Mouse (Mus musculus) limb, embryonic 14.5 days (tissue): Measurements from ENCODE around the gene Gatd1. TPM values are rescaled to one million over a fixed set of nuclear protein-coding genes. Genes with fewer than 3 reads are reported as not detected.

ENCODE experiments used
- ATAC-seq: fragments of 200-750 bp; cut with Nextera tagmentation; 2 replicates; pipeline ENCODE4 v1.8.0; 2017; ENCODE audit warnings: low read depth, moderate number of reproducible peaks, moderate TSS enrichment; ENCODE audit not compliant: low FRiP score
- DNase-seq: peaks from one replicate; pipeline ENCODE4 v3.0.0-alpha.2; 2015; ENCODE audit warnings: low spot score
- H3K27ac ChIP-seq: fragments of 300-500 bp; sonication (generic); replicated peaks from 2 replicates; pipeline ENCODE4 v1.5.1; 2014; ENCODE audit warnings: low read depth, mild to moderate bottlenecking, low read length, moderate library complexity, mixed read lengths
- H3K27me3 ChIP-seq: fragments of 300-500 bp; sonication (generic); 2 replicates; pipeline ENCODE4 v1.6.1; 2014; ENCODE audit warnings: low read length, mixed read lengths; ENCODE audit not compliant: control insufficient read depth, insufficient read depth
- H3K36me3 ChIP-seq: fragments of 300-500 bp; sonication (generic); 2 replicates; pipeline ENCODE4 v1.6.1; 2014; ENCODE audit warnings: mild to moderate bottlenecking, low read length, moderate library complexity, mixed read lengths; ENCODE audit not compliant: control insufficient read depth, insufficient read depth
- H3K4me1 ChIP-seq: fragments of 300-500 bp; sonication (generic); 2 replicates; pipeline ENCODE4 v1.6.1; 2014; ENCODE audit warnings: antibody characterized with exemption, low read length, mixed read lengths; ENCODE audit not compliant: control insufficient read depth, insufficient read depth
- H3K4me2 ChIP-seq: fragments of 300-500 bp; sonication (generic); replicated peaks from 2 replicates; pipeline ENCODE4 v1.6.1; 2014; ENCODE audit warnings: low read depth, mild to moderate bottlenecking, low read length, moderate library complexity; ENCODE audit not compliant: severe bottlenecking
- H3K4me3 ChIP-seq: fragments of 300-500 bp; sonication (generic); replicated peaks from 2 replicates; pipeline ENCODE4 v1.5.1; 2014; ENCODE audit warnings: low read length
- H3K9ac ChIP-seq: fragments of 300-500 bp; sonication (generic); 2 replicates; pipeline ENCODE4 v1.6.1; 2014; ENCODE audit warnings: mild to moderate bottlenecking, low read depth, low read length, moderate library complexity; ENCODE audit not compliant: severe bottlenecking
- H3K9me3 ChIP-seq: fragments of 300-500 bp; sonication (generic); 2 replicates; pipeline ENCODE4 v1.6.1; 2016; ENCODE audit warnings: low read length; ENCODE audit not compliant: control insufficient read depth
- POLR2A ChIP-seq: fragments of 200-500 bp; IDR thresholded peaks from 2 replicates; pipeline ENCODE4 v1.8.0; 2012; ENCODE audit warnings: inconsistent platforms, mild to moderate bottlenecking, moderate library complexity, borderline replicate concordance; ENCODE audit not compliant: insufficient read depth, insufficient read length; ENCODE audit errors: extremely low read depth
- WGBS: fragments of 180-500 bp; shearing (Covaris S2); extraction: QIAGEN DNeasy Blood & Tissue Kit; methylation state at CpG from one replicate; pipeline ENCODE4 v1.1.7; 2014; 5-methylcytosine and 5-hydroxymethylcytosine counted together
- polyA plus RNA-seq, 2 experiments: library from polyadenylated mRNA; depleted of rRNA in 1 of 2; stranded (reverse) in 1 of 2; unstranded in 1 of 2; fragments of >200 nt; fragmentation: Nextera tagmentation in 1 of 2; extraction: Ambion mirVana in 1 of 2; gene quantifications; 2 replicates each; pipeline versions ENCODE4 v1.2.1 to v1.2.3; 2012 to 2014

Gene Gatd1
- polyA plus RNA-seq, 2 experiments: 49.0 to 92.3 TPM

DNA sequence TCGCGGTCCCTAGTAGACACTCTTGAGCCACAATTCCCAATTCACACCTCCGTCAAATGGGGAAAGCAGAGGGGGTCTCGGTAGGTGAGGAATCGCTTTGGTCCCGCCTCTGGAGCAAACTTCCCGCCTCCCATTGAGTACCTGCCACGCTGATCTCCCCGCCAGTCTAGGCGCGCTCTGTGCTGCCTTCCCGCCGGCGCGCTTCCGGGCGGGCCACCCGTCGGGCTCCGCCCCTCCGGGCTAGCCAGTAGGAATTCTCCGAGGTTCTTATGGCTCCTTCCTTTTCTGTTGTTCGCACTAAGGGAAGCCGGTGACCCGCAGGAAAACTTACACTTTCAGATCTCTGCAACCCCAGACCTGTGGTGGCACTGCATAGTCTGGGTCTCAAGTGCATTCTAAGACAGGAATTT is 29.9 kb upstream of the Gatd1 start, which contains the start of gene Pidd1:
Gene Pidd1, minus strand, starts transcription at position 198 of the 410 bp plus-strand sequence.
- ATAC-seq (peak; percentile 51; the same call in 1 of the 2 replicates), DNase-seq (peak; percentile 84)
- H3K4me3 ChIP-seq: peak within 1 kb of the TSS; percentile 45
- 0 out of 2 replicates have a peak within 1 kb of the TSS, but pooled peaks have one; percentile 48 for H3K27ac ChIP-seq
- H3K27me3 ChIP-seq: no peaks in the 10 kb centered on the region
- WGBS: 0% methylated on average over 25 of the region's 25 CpGs
- H3K36me3 ChIP-seq: peaks cover 29% of the 10 kb centered on the region
- H3K9me3 ChIP-seq: no peaks in the 10 kb centered on the region
- peak within 1 kb of the TSS; percentile 57 for H3K9ac ChIP-seq
- peak; percentile 46; the same call in 1 of the 2 replicates for TF ChIP-seq POLR2A
- peak within 1 kb of the TSS; percentile 81 for H3K4me2 ChIP-seq
- peaks cover 27% of the 10 kb centered on the region for H3K4me1 ChIP-seq

- DNase-seq (no peak), ATAC-seq (no peak)
- WGBS: 15% methylated on average over 12 of the region's 12 CpGs
These were observed 29.3 kb upstream of the Gatd1 start for GRCm38 (mm10) chr7:141443081-141443821.

GRCm38 (mm10) chr7:141442199-141442598 is 28.3 kb upstream of the Gatd1 start:
- 87% methylated on average over 13 of the region's 13 CpGs for WGBS
- TF ChIP-seq POLR2A: no peak
- H3K4me2 ChIP-seq: peak overlapping the region; percentile 81; the same call in 1 of the 2 replicates
- DNase-seq: no peak
- H3K27ac ChIP-seq: no peak overlapping the region
- peak overlapping the region; percentile 45; the same call in 1 of the 2 replicates for H3K4me3 ChIP-seq
- no peaks in the 10 kb centered on the region for H3K27me3 ChIP-seq
- no peaks in the 10 kb centered on the region for H3K9me3 ChIP-seq
- peaks cover 23% of the 10 kb centered on the region for H3K36me3 ChIP-seq
- H3K4me1 ChIP-seq: peaks cover 19% of the 10 kb centered on the region
- ATAC-seq: no peak
- peak overlapping the region; percentile 57; the same call in 1 of the 2 replicates for H3K9ac ChIP-seq

More at GRCm38 (mm10) chr7:141443081-141443821, 29.3 kb upstream of the Gatd1 start:
- peaks cover 23% of the 10 kb centered on the region for H3K36me3 ChIP-seq
- no peaks in the 10 kb centered on the region for H3K9me3 ChIP-seq
- no peak for TF ChIP-seq POLR2A
- peak overlapping the region; percentile 45 for H3K4me3 ChIP-seq
- H3K4me2 ChIP-seq: peak overlapping the region; percentile 81
- H3K27ac ChIP-seq: no peak overlapping the region
- H3K27me3 ChIP-seq: no peaks in the 10 kb centered on the region
- peaks cover 21% of the 10 kb centered on the region for H3K4me1 ChIP-seq
- H3K9ac ChIP-seq: peak overlapping the region; percentile 57

DNA sequence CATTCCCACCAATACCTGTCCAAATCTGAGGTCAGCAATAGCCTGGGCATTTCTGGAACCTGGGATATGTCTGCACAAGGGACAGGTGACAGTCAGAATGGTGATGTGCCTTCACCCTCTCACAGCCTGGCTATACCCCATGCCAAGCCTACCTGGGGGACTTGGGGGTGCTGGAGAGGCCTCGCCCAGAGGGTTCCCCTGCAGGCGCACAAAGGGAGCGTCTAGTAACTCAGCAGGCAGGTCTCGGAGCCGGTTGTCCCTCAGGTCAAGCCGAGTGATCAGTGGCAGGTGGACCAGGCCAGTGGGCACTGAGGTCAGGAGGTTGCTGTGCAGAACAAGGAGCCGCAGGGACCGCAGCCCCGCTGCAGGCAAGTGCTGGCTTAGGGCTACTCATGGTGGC is 27.5 kb upstream of the Gatd1 start:
- no peak overlapping the region for H3K4me3 ChIP-seq
- no peaks in the 10 kb centered on the region for H3K27me3 ChIP-seq
- ATAC-seq (no peak), DNase-seq (no peak)
- no peak overlapping the region for H3K4me2 ChIP-seq
- H3K4me1 ChIP-seq: peaks cover 25% of the 10 kb centered on the region
- H3K36me3 ChIP-seq: peaks cover 23% of the 10 kb centered on the region
- no peak overlapping the region for H3K9ac ChIP-seq
- WGBS: 91% methylated on average over 9 of the region's 9 CpGs
- no peak overlapping the region for H3K27ac ChIP-seq
- TF ChIP-seq POLR2A: no peak
- H3K9me3 ChIP-seq: no peaks in the 10 kb centered on the region

DNA sequence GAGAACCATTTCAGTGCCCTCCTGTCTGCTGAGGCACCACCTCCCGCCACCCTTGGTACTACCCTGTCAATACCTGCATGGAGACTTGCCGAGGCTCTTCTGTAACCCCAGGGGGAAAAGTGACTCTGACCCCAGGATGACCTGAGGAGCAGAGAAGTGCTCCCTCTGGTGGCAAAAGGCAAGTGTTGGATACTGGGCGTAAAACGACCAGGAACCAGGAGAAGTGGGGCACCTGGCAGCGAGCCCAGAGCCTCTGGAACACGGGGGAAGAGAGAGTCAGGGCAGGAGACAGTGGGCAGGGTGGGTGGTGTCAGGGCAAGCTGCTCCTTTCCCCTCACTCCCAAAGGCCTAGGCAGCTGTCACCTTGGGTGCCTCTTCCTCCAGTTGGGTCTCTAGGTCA is 26.7 kb upstream of the Gatd1 start:
- Histone ChIP-seq H3K9ac (no peak overlapping the region), H3K4me2 (no peak overlapping the region), H3K4me1 (peaks cover 31% of the 10 kb centered on the region), H3K9me3 (no peaks in the 10 kb centered on the region), H3K27me3 (no peaks in the 10 kb centered on the region), H3K4me3 (no peak overlapping the region), H3K27ac (no peak overlapping the region), H3K36me3 (peaks cover 23% of the 10 kb centered on the region)
- TF ChIP-seq POLR2A: no peak
- 28% methylated on average over 6 of the region's 6 CpGs for WGBS
- ATAC-seq (no peak), DNase-seq (peak; percentile 47)
